Mouse (Mus musculus): ENCODE data around the gene Dhx58.

DNA sequence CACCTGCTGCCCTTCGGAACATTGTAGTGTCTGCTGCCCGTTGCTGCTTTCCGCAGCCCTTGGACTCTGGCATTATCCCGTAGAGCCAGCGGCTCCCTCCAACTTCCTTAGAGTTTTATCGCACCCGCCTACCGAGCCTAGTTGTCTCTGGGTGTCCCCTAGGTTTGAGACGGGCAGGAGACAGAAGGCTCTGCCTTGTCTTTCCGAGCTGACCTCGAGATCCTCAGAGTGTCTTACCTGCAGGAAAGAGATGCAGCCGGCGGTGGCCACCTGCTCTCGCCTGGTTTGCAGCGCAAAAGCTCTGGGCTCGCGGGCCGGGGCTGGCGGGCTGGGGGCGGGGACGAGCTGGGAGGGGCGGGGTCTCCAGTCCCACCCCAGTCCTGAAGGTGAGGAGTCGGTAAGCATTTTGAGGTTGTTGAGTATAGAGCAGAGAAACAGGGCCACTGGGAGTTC, 11.9 kb downstream of the Dhx58 start, which contains the start of gene Zfp385c:
- TF ChIP-seq POLR2A (IDR thresholded peaks at IDR 0.05; ENCODE audit: low read depth, low read length) (no peak), CTCF (IDR thresholded peaks at IDR 0.05; ENCODE audit: extremely low read depth, insufficient read depth, insufficient read length, insufficient replicate concordance) (no peak)

All from spleen, adult 2 months (tissue).